Mouse (Mus musculus): ENCODE results near the gene Lrrc40.

GRCm38 (mm10) chr3:158068613-158069263 lies 32.3 kb downstream of the Lrrc40 start:
- TF ChIP-seq EP300 (IDR thresholded peaks at IDR 0.05; ENCODE audit: low read depth in 1 of 2, low read length in 2 of 2) (no peak), MAFK (IDR thresholded peaks at IDR 0.05; ENCODE audit: borderline replicate concordance, low read depth, low read length) (no peak), CTCF (IDR thresholded peaks at IDR 0.05 in 2 of 3, conservative IDR thresholded peaks at IDR 0.05 in 1 of 3; ENCODE audit: control insufficient read depth in 1 of 3, insufficient read depth in 1 of 3, low read depth in 2 of 3, low read length in 3 of 3, poor library complexity in 1 of 3, severe bottlenecking in 1 of 3) (no peak), POLR2AphosphoS2 (IDR thresholded peaks at IDR 0.05; ENCODE audit: low read length) (no peak), MAX (IDR thresholded peaks at IDR 0.05; ENCODE audit: low read length) (no peak), E2F4 (IDR thresholded peaks at IDR 0.05; ENCODE audit: borderline replicate concordance, low read depth, low read length) (no peak), GABPA (IDR thresholded peaks at IDR 0.05; ENCODE audit: low read depth, low read length) (no peak), POLR2AphosphoS5 (IDR thresholded peaks at IDR 0.05; ENCODE audit: borderline replicate concordance, low read depth, low read length) (no peak), RAD21 (IDR thresholded peaks at IDR 0.05; ENCODE audit: low read depth, low read length) (no peak)
